Mouse (Mus musculus): Measurements from ENCODE around the gene Ctss. TPM values are rescaled to one million over a fixed set of nuclear protein-coding genes. Genes with fewer than 3 reads are reported as not detected.
"Not testable (repeated sequence)": the region's sequence is repeated elsewhere in the genome, so short reads cannot be mapped to it uniquely, and the experiment has no call there.

The Ctss gene
- polyA plus RNA-seq, 1 experiment from 2014 or later, result 7.5 TPM

DNA sequence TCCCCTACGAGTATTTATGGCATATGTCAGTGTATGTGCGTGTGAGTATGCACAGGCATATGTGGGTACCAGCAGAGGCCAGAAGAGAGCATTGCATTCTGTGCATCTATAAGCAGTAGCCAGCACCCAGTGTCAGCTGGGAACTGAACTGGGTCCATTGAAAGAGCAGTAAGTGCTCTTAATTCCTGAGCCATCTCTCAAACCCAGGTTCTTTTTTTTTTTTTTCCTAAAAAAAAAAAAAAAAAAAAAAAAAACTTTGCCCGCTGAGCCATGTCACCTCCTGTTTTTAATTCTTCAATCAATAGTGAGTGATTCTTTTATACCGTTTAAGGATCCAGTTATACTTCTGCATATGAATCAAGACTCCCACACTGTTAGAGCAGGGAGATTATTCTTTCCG is 6.8 kb downstream of the Ctss start:
- WGBS, result 85% methylated on average over 5 of the region's 5 CpGs
- no peak for ATAC-seq (ENCODE audit: insufficient number of reproducible peaks, low FRiP score)
- Histone ChIP-seq H3K9me3 (replicated peaks) (peaks cover 5% of the 10 kb centered on the region; the same call in 1 of the 2 replicates), H3K4me2 (no peak overlapping the region), H3K27ac (ENCODE audit: poor library complexity, severe bottlenecking) (no peak overlapping the region), H3K9ac (no peak overlapping the region), H3K36me3 (no peaks in the 10 kb centered on the region), H3K27me3 (replicated peaks) (no peaks in the 10 kb centered on the region), H3K4me1 (replicated peaks) (no peaks in the 10 kb centered on the region), H3K4me3 (no peak overlapping the region)

DNA sequence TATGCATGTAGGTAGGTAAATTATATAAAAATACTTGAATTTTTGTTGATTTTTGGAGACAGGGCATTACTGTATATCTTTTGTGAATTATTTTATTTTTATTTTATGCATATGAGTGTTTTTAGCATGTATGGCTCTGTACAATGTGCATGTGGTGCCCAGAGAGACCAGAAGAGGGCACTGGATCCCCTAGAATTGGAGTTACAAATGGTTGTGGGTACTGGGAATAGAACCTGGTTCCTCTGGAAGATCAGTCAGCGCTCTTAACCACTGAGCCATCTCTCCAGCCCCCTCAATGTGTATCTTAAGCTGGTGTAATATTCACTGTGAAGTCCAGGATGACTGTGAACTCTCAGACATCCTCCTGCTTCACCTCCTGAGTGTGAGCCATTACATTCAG is 8.3 kb downstream of the Ctss start:
- no peak overlapping the region for H3K4me2 ChIP-seq
- H3K9me3 ChIP-seq (replicated peaks), result peaks cover 5% of the 10 kb centered on the region; the same call in 1 of the 2 replicates
- H3K4me1 ChIP-seq (replicated peaks), result no peaks in the 10 kb centered on the region
- WGBS, result 88% methylated on average over 1 of the region's 1 CpGs
- no peak for ATAC-seq (ENCODE audit: insufficient number of reproducible peaks, low FRiP score)
- no peak overlapping the region for H3K4me3 ChIP-seq
- no peak overlapping the region for H3K27ac ChIP-seq (ENCODE audit: poor library complexity, severe bottlenecking)
- H3K27me3 ChIP-seq (replicated peaks), result no peaks in the 10 kb centered on the region
- H3K36me3 ChIP-seq, result no peaks in the 10 kb centered on the region
- H3K9ac ChIP-seq, result no peak overlapping the region

DNA sequence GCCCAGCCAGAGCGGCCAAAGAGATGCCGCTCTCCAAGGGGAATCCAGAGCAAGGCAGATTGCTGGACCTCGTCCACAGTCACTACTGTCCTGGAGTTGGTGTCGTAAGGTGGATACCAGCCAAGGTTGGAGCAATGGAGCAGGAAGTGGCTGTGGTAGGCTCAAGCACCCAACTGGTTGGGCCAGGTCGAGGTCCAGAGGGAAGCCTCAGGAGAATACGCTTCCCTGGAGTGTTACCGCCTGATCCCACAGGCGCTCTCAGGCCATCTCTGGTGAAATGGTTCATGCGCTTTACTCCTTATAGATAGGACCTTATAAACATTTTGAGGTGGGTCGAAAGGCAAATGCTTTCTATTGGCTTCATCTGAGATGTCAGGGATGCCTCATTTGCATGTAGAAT is 12.3 kb downstream of the Ctss start:
- Histone ChIP-seq H3K4me2 (no peak overlapping the region), H3K36me3 (no peaks in the 10 kb centered on the region), H3K4me3 (no peak overlapping the region), H3K4me1 (replicated peaks) (no peaks in the 10 kb centered on the region), H3K27ac (ENCODE audit: poor library complexity, severe bottlenecking) (no peak overlapping the region), H3K27me3 (replicated peaks) (no peaks in the 10 kb centered on the region), H3K9me3 (replicated peaks) (peaks cover 5% of the 10 kb centered on the region; the same call in 1 of the 2 replicates), H3K9ac (no peak overlapping the region)
- WGBS, result 83% methylated on average over 10 of the region's 10 CpGs
- no peak for ATAC-seq (ENCODE audit: insufficient number of reproducible peaks, low FRiP score)

DNA sequence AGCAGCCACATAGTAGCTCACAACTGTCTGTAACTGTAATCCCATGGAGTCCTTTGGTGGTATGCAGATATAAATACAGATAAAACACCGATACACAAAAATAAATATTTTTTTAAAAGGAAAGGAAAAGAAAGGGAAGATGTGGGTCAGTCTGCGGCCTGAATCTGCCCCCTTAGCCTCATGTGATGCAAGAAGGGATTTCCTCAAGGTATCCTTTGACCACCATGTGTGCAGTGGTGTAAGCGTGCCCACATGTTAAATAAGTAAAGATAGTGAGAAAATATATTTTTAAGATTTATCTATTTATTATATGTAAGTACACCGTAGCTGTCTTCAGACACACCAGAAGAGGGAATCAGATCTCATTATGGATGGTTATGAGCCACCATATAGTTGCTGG is 13.3 kb downstream of the Ctss start:
- H3K4me1 ChIP-seq (replicated peaks), result no peaks in the 10 kb centered on the region
- no peak overlapping the region for H3K4me3 ChIP-seq
- H3K4me2 ChIP-seq, result no peak overlapping the region
- H3K9ac ChIP-seq, result no peak overlapping the region
- peaks cover 5% of the 10 kb centered on the region; the same call in 1 of the 2 replicates for H3K9me3 ChIP-seq (replicated peaks)
- no peak for ATAC-seq (ENCODE audit: insufficient number of reproducible peaks, low FRiP score)
- H3K27me3 ChIP-seq (replicated peaks), result no peaks in the 10 kb centered on the region
- 94% methylated on average over 4 of the region's 4 CpGs for WGBS
- H3K27ac ChIP-seq (ENCODE audit: poor library complexity, severe bottlenecking), result no peak overlapping the region
- H3K36me3 ChIP-seq, result no peaks in the 10 kb centered on the region

DNA sequence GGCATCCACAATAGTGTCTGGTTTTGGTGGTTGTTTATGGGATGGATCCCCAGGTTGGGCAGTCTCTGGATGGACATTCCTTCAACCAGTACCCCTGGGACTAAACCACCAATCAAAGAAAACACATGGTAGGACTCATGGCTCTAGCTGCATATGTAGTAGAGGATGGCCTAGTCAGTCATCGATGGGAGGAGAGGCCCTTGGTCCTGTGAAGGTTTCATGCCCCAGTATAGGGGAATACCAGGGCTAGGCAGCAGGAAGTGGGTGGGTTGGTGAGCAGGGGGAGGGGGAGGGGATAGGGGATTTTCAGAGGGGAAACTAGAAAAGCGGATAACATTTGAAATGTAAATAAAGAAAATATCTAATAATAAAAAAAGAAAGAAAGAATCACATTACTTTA is 14.6 kb downstream of the Ctss start:
- not testable (repeated sequence) for ATAC-seq (ENCODE audit: insufficient number of reproducible peaks, low FRiP score); H3K9ac ChIP-seq; H3K4me2 ChIP-seq; H3K36me3 ChIP-seq; H3K4me1 ChIP-seq (replicated peaks); H3K27me3 ChIP-seq (replicated peaks); H3K4me3 ChIP-seq; H3K9me3 ChIP-seq (replicated peaks); H3K27ac ChIP-seq (ENCODE audit: poor library complexity, severe bottlenecking)
- WGBS, result 69% methylated on average over 2 of the region's 2 CpGs

DNA sequence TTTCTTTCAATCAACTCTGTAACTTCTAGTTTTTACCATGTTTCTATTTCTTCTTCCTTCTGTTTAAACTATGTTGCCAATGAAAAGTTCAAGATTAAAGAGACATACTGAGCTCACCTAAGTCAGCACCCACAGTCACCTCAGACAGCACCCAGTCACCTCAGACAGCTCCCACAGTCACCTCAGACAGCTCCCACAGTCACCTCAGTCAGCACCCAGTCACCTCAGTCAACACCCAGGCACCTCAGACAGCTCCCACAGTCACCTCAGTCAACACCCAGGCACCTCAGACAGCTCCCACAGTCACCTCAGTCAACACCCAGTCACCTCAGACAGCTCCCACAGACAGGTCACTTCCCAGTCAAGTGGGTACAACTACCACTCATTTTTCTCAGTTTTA is 15.6 kb downstream of the Ctss start:
- H3K4me3 ChIP-seq, result no peak overlapping the region
- H3K4me1 ChIP-seq (replicated peaks), result no peaks in the 10 kb centered on the region
- no peaks in the 10 kb centered on the region for H3K36me3 ChIP-seq
- H3K4me2 ChIP-seq, result no peak overlapping the region
- H3K9ac ChIP-seq, result no peak overlapping the region
- H3K9me3 ChIP-seq (replicated peaks), result no peaks in the 10 kb centered on the region
- no peak overlapping the region for H3K27ac ChIP-seq (ENCODE audit: poor library complexity, severe bottlenecking)
- no peaks in the 10 kb centered on the region for H3K27me3 ChIP-seq (replicated peaks)
- no peak for ATAC-seq (ENCODE audit: insufficient number of reproducible peaks, low FRiP score)

DNA sequence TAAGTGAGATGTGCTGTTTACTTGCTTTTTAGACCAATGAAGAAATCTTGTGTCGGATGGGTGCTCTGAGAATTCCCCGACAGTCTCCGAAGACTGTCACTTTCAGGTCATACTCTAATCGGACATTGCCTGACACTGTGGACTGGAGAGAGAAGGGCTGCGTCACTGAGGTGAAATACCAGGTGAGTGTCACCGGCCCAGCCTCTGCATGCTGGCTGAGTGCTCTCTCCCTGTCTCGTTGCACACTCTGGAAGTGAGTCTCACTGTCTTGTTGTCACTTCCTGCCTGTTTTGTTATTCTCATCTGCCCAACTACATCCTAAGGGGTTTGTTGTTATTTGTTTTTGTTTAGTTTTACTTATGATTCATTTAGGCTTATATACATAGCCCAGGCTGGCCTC is 16.4 kb downstream of the Ctss start:
- Histone ChIP-seq H3K27me3 (replicated peaks) (no peaks in the 10 kb centered on the region), H3K4me2 (no peak overlapping the region), H3K9ac (no peak overlapping the region), H3K4me1 (replicated peaks) (no peaks in the 10 kb centered on the region), H3K36me3 (no peaks in the 10 kb centered on the region), H3K9me3 (replicated peaks) (0 out of 2 replicates have a peak, but pooled peaks cover 2% of the 10 kb centered on the region), H3K4me3 (no peak overlapping the region), H3K27ac (ENCODE audit: poor library complexity, severe bottlenecking) (no peak overlapping the region)
- 67% methylated on average over 7 of the region's 7 CpGs for WGBS
- ATAC-seq (ENCODE audit: insufficient number of reproducible peaks, low FRiP score), result no peak

DNA sequence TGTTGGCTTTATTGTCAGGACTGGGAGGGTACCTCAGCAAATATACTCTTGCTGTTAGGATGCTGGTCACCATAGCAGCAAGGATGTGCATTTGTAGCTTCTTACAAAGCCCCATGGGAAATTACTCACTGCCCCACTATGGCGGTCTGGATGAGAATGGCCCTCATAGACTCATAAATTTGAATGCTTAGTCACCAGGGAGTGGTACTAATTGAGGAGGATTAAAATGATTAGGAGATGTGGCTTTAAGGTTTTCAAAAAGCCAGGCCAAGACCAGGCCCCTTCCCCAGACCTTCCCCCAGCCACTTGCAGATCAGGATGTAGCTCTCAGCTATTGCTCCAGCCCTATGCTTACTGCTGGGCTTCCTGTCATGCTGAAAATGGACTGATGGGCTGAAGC is 23.6 kb downstream of the Ctss start:
- no peaks in the 10 kb centered on the region for H3K27me3 ChIP-seq (replicated peaks)
- no peak overlapping the region for H3K4me2 ChIP-seq
- 76% methylated on average over 1 of the region's 1 CpGs for WGBS
- H3K4me3 ChIP-seq, result no peak overlapping the region
- no peak for ATAC-seq (ENCODE audit: insufficient number of reproducible peaks, low FRiP score)
- H3K9ac ChIP-seq, result no peak overlapping the region
- H3K4me1 ChIP-seq (replicated peaks), result no peaks in the 10 kb centered on the region
- H3K9me3 ChIP-seq (replicated peaks), result 0 out of 2 replicates have a peak, but pooled peaks cover 2% of the 10 kb centered on the region
- no peaks in the 10 kb centered on the region for H3K36me3 ChIP-seq
- no peak overlapping the region for H3K27ac ChIP-seq (ENCODE audit: poor library complexity, severe bottlenecking)

DNA sequence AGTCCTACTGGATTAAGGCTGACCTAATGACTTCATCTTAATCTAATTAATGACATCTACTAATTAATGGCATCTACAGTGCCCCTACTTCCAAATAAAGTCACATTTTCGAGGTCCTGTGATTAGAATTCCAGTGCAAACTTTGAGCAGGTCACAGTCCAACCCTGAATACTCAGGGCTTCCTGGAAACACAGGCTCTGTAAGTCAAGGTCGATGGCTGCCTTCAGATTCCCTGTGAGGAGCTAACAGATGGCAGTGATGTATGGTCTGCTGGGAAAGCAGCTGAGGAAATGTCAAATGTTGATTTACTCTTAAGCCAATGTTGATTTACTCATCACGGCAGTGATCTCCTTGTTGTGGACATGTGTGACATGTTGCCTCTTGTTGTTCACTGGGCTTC is 27.4 kb downstream of the Ctss start:
- Histone ChIP-seq H3K27me3 (replicated peaks) (no peaks in the 10 kb centered on the region), H3K36me3 (no peaks in the 10 kb centered on the region), H3K9me3 (replicated peaks) (no peaks in the 10 kb centered on the region), H3K4me2 (no peak overlapping the region), H3K4me1 (replicated peaks) (no peaks in the 10 kb centered on the region), H3K4me3 (no peak overlapping the region), H3K27ac (ENCODE audit: poor library complexity, severe bottlenecking) (no peak overlapping the region), H3K9ac (no peak overlapping the region)
- WGBS, result 62% methylated on average over 3 of the region's 3 CpGs
- no peak for ATAC-seq (ENCODE audit: insufficient number of reproducible peaks, low FRiP score)

DNA sequence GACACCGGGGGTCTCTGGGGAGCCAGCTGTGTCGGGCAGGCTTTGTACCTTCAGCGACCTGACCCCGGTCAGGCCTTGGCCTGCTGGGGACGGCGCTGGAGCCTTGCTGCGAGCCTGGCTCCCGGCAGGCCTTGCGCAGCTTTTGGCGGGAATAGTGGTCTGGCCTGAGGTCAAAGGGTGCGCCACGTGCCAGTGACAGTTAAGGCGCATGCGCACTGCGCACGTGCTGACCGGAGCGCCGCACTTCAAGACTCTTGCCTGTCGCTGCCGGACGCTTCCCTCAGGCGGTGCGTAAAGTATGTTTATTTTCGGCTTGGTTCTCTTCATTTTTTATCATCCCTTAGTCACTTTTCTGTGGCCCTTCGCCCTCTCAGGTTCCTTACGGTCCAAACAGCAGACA is 32.9 kb downstream of the Ctss start, which contains the start of gene Hormad1:
TSS of gene Hormad1 (plus strand) at position 241 of the 400 bp plus-strand sequence.
- Histone ChIP-seq H3K27me3 (replicated peaks) (no peaks in the 10 kb centered on the region), H3K4me1 (replicated peaks) (no peaks in the 10 kb centered on the region), H3K9me3 (replicated peaks) (no peaks in the 10 kb centered on the region), H3K27ac (ENCODE audit: poor library complexity, severe bottlenecking) (no peak within 1 kb of the TSS), H3K4me3 (no peak within 1 kb of the TSS), H3K9ac (no peak within 1 kb of the TSS), H3K36me3 (no peaks in the 10 kb centered on the region), H3K4me2 (no peak within 1 kb of the TSS)
- no peak for ATAC-seq (ENCODE audit: insufficient number of reproducible peaks, low FRiP score)
- WGBS, result 88% methylated on average over 27 of the region's 27 CpGs

DNA sequence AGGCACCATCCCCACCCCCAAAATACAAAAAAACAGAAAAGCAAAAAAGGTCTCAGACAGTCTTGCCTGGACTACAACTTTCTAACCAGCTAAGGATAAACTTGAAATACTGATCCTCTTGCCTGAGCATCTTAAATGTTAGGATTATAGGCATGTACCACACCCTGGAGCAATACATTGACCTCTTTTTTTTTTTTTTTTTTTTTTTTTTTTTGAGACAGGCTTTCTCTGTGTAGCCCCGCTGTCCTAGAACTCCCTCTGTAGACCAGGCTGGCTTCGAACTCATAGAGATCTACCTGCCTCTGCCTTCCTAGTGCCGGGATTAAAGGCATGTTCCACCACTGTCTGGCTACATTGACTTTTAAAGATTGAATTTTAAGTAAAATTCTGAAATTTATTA is 34.2 kb downstream of the Ctss start:
- H3K9ac ChIP-seq, result no peak overlapping the region
- no peaks in the 10 kb centered on the region for H3K9me3 ChIP-seq (replicated peaks)
- 88% methylated on average over 3 of the region's 3 CpGs for WGBS
- no peak for ATAC-seq (ENCODE audit: insufficient number of reproducible peaks, low FRiP score)
- no peaks in the 10 kb centered on the region for H3K36me3 ChIP-seq
- no peak overlapping the region for H3K4me2 ChIP-seq
- no peaks in the 10 kb centered on the region for H3K4me1 ChIP-seq (replicated peaks)
- H3K27ac ChIP-seq (ENCODE audit: poor library complexity, severe bottlenecking), result no peak overlapping the region
- H3K27me3 ChIP-seq (replicated peaks), result no peaks in the 10 kb centered on the region
- H3K4me3 ChIP-seq, result no peak overlapping the region

DNA sequence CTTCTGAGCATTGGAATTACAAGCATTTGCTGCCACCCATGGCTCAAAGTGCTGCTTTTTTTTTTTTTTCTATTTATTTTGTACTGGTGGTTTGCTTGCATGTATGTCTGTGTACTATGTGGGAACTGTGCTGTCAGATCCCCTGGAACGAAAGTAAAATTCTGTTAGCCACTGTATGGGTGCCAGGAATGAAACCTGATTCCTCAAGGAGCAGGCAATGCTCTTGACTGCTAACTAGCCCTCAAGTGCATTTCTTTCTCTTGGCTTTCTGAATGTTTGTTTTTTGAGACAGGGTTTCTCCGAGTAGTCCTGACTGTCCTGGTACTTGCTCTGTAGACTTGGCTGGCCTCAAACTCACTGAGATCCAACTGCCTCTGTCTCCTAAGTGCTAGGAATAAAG is 35.2 kb downstream of the Ctss start:
- 69% methylated on average over 2 of the region's 2 CpGs for WGBS
- no peak for ATAC-seq (ENCODE audit: insufficient number of reproducible peaks, low FRiP score)
- H3K27me3 ChIP-seq (replicated peaks), result no peaks in the 10 kb centered on the region
- H3K36me3 ChIP-seq, result no peaks in the 10 kb centered on the region
- H3K9ac ChIP-seq, result no peak overlapping the region
- H3K4me1 ChIP-seq (replicated peaks), result no peaks in the 10 kb centered on the region
- H3K4me2 ChIP-seq, result no peak overlapping the region
- H3K27ac ChIP-seq (ENCODE audit: poor library complexity, severe bottlenecking), result no peak overlapping the region
- no peaks in the 10 kb centered on the region for H3K9me3 ChIP-seq (replicated peaks)
- H3K4me3 ChIP-seq, result no peak overlapping the region

All from heart, embryonic 12.5 days (tissue).